Mouse (Mus musculus): ENCODE measurements at regions not wholly inside any gene's neighbourhood (a gene's known extent, or its start where the extent isn't known, plus 50 kb on each side); places are given as distances from the start of the nearest gene placed in this dataset.

DNA sequence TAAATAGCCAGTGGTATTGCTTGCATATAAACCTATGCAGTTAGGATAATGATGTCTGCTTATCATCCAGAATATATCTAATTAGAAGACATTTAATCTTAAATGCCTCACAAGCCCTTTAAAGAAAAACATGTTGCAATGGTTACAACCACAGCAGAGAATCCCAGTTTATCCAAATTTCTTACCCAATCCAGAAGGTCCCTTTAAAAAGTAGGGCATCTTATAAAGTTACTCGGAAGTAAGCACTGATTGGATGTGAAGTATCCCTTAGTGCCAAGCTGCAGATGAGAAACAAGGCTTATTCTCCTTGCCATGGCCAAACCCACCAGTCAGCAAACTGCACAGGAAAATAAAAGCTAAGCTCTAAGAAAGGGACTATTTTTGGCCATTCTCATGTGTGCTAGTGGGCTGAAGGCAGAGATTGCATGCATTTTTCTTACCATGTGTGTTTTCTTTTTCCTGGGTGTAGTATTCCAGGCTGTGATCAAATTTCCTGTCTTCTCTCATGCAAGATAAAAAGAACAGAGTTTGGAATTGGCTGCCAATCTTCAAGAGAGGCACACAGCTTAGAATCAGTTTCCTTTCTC, 80.2 kb upstream of the Fat4 start:
- DNase-seq (ENCODE audit: low read depth, low spot score): no peak
- in situ Hi-C loops (cut with MboI; ENCODE audit: low sequenced_read_pairs in 2 of 2, unreplicated experiment in 2 of 2): no loop called here
- TF ChIP-seq ZC3H11A (IDR thresholded peaks at IDR 0.05; ENCODE audit: borderline replicate concordance, low read depth, low read length) (no peak), MAFK (IDR thresholded peaks at IDR 0.05; ENCODE audit: insufficient read depth, low read depth, low read length) (no peak), HCFC1 (IDR thresholded peaks at IDR 0.05; ENCODE audit: borderline replicate concordance, insufficient read depth, low read length) (no peak), CHD2 (IDR thresholded peaks at IDR 0.05; ENCODE audit: low read depth, low read length) (no peak), ZNF384 (IDR thresholded peaks at IDR 0.05; ENCODE audit: low read depth, low read length) (no peak)

DNA sequence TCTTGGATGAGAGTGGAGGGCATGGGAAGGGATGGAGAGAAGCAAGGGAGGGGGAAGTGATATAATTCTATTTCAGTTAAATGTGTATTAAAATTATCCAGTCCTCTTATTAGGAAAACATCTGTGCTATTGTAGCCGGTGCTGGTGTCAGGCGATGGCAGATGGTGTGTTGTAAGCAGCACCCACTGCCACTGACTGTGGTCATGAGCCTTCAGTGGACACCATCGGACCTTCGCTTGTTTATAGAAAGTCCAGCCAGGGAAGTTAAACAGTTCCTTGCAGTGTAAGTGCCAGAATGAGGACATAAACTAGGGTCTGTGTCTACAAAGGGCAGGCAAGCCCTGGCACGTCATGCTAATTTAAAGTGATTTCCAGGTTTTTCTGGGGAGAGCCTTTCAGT, 80.7 kb upstream of the Fat4 start:
- DNase-seq (ENCODE audit: low read depth, low spot score): no peak
- Histone ChIP-seq H3K4me3 (ENCODE audit: insufficient read depth in 1 of 2, low read depth in 1 of 2, low read length in 2 of 2, poor library complexity in 1 of 2, severe bottlenecking in 1 of 2) (no peak overlapping the region), H3K27ac (ENCODE audit: insufficient read depth, low read depth, low read length, poor library complexity, severe bottlenecking) (no peak overlapping the region), H3K4me1 (ENCODE audit: control insufficient read depth in 2 of 2, insufficient read depth in 2 of 2, low read length in 2 of 2, poor library complexity in 1 of 2) (no peaks in the 10 kb centered on the region), H3K9ac (ENCODE audit: insufficient read depth, low read depth, low read length, poor library complexity, severe bottlenecking) (no peak overlapping the region), H3K36me3 (ENCODE audit: control insufficient read depth, insufficient read depth, low read length, poor library complexity, severe bottlenecking) (no peaks in the 10 kb centered on the region), H3K9me3 (ENCODE audit: control insufficient read depth, insufficient read depth, low read depth, low read length) (no peaks in the 10 kb centered on the region)
- in situ Hi-C loops (cut with MboI; ENCODE audit: low sequenced_read_pairs in 2 of 2, unreplicated experiment in 2 of 2): no loop called here
- TF ChIP-seq ZC3H11A (IDR thresholded peaks at IDR 0.05; ENCODE audit: borderline replicate concordance, low read depth, low read length) (no peak), HCFC1 (IDR thresholded peaks at IDR 0.05; ENCODE audit: borderline replicate concordance, insufficient read depth, low read length) (no peak), MAFK (IDR thresholded peaks at IDR 0.05; ENCODE audit: insufficient read depth, low read depth, low read length) (no peak), ZNF384 (IDR thresholded peaks at IDR 0.05; ENCODE audit: low read depth, low read length) (no peak)

More for the DNA sequence above, 80.2 kb upstream of the Fat4 start:
- no peak overlapping the region for H3K9ac ChIP-seq (ENCODE audit: insufficient read depth, low read depth, low read length, poor library complexity, severe bottlenecking)
- H3K4me3 ChIP-seq (ENCODE audit: insufficient read depth in 1 of 2, low read depth in 1 of 2, low read length in 2 of 2, poor library complexity in 1 of 2, severe bottlenecking in 1 of 2): no peak overlapping the region
- H3K9me3 ChIP-seq (ENCODE audit: control insufficient read depth, insufficient read depth, low read depth, low read length): no peaks in the 10 kb centered on the region
- H3K27ac ChIP-seq (ENCODE audit: insufficient read depth, low read depth, low read length, poor library complexity, severe bottlenecking): no peak overlapping the region
- no peaks in the 10 kb centered on the region for H3K36me3 ChIP-seq (ENCODE audit: control insufficient read depth, insufficient read depth, low read length, poor library complexity, severe bottlenecking)
- H3K4me1 ChIP-seq (ENCODE audit: control insufficient read depth in 2 of 2, insufficient read depth in 2 of 2, low read length in 2 of 2, poor library complexity in 1 of 2): no peaks in the 10 kb centered on the region

DNA sequence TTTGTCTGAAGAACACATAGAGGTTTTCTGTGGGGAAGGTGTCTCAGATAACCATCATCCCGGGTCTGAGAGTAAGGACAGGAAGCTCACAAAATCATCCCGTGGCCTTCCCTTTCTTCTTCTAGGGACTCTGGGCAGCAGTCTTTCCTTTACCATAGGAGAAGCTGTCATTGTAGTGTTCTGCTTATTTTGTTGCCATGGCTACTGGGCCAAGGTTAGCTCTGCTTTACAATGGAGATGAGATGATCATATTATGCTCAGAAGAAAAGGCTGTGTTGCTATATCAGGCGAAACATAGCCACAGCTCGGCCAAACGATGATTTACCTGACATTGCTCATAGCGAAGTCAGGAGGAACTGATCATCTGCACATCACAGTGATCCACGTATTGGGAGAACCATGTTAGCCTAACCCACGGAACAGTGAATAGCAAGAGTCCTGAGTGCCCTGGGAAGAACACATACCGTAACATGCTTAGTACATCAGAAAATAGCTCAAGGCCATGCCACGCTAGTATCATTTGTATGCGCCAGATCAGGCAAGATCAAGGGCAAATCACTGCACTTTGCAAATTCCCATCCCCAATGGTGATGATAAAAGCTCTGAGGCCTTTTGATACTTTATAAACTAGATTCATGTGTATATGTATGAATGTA, 91.0 kb upstream of the Fat4 start:
- no peak for DNase-seq (ENCODE audit: low read depth, low spot score)
- no peaks in the 10 kb centered on the region for H3K4me1 ChIP-seq (ENCODE audit: control insufficient read depth in 2 of 2, insufficient read depth in 2 of 2, low read length in 2 of 2, poor library complexity in 1 of 2)
- H3K36me3 ChIP-seq (ENCODE audit: control insufficient read depth, insufficient read depth, low read length, poor library complexity, severe bottlenecking): no peaks in the 10 kb centered on the region
- no peak overlapping the region for H3K27ac ChIP-seq (ENCODE audit: insufficient read depth, low read depth, low read length, poor library complexity, severe bottlenecking)
- H3K9me3 ChIP-seq (ENCODE audit: control insufficient read depth, insufficient read depth, low read depth, low read length): no peaks in the 10 kb centered on the region
- TF ChIP-seq ZC3H11A (IDR thresholded peaks at IDR 0.05; ENCODE audit: borderline replicate concordance, low read depth, low read length) (no peak), ZNF384 (IDR thresholded peaks at IDR 0.05; ENCODE audit: low read depth, low read length) (no peak), MAFK (IDR thresholded peaks at IDR 0.05; ENCODE audit: insufficient read depth, low read depth, low read length) (no peak), HCFC1 (IDR thresholded peaks at IDR 0.05; ENCODE audit: borderline replicate concordance, insufficient read depth, low read length) (no peak)
- H3K9ac ChIP-seq (ENCODE audit: insufficient read depth, low read depth, low read length, poor library complexity, severe bottlenecking): no peak overlapping the region
- in situ Hi-C loops (cut with MboI; ENCODE audit: low sequenced_read_pairs in 2 of 2, unreplicated experiment in 2 of 2): no loop called here
- no peak overlapping the region for H3K4me3 ChIP-seq (ENCODE audit: insufficient read depth in 1 of 2, low read depth in 1 of 2, low read length in 2 of 2, poor library complexity in 1 of 2, severe bottlenecking in 1 of 2)

DNA sequence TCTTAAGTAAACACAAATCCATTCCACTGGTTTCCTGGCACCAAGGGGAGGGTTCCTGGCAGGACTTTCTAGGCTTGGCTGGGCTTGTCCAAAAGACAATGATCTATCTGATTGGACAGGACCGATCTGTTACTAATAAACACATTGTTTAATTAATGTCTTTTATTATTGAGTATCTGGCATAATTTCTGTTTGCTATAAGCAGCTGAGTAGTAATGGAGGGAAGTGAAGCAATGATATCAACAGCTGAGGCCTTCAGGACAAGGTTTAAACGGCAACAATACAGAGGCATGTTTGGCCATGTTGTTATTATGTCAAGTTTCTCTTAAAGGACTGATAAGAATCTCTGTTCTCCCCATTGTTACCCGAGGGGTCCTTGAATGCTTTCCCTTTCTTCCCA, 93.5 kb upstream of the Fat4 start:
- Histone ChIP-seq H3K4me3 (ENCODE audit: insufficient read depth in 1 of 2, low read depth in 1 of 2, low read length in 2 of 2, poor library complexity in 1 of 2, severe bottlenecking in 1 of 2) (no peak overlapping the region), H3K9me3 (ENCODE audit: control insufficient read depth, insufficient read depth, low read depth, low read length) (no peaks in the 10 kb centered on the region), H3K9ac (ENCODE audit: insufficient read depth, low read depth, low read length, poor library complexity, severe bottlenecking) (no peak overlapping the region), H3K4me1 (ENCODE audit: control insufficient read depth in 2 of 2, insufficient read depth in 2 of 2, low read length in 2 of 2, poor library complexity in 1 of 2) (no peaks in the 10 kb centered on the region), H3K27ac (ENCODE audit: insufficient read depth, low read depth, low read length, poor library complexity, severe bottlenecking) (no peak overlapping the region), H3K36me3 (ENCODE audit: control insufficient read depth, insufficient read depth, low read length, poor library complexity, severe bottlenecking) (no peaks in the 10 kb centered on the region)
- in situ Hi-C loops (cut with MboI; ENCODE audit: low sequenced_read_pairs in 2 of 2, unreplicated experiment in 2 of 2): no loop called here
- DNase-seq (ENCODE audit: low read depth, low spot score): no peak
- TF ChIP-seq MAFK (IDR thresholded peaks at IDR 0.05; ENCODE audit: insufficient read depth, low read depth, low read length) (no peak), ZNF384 (IDR thresholded peaks at IDR 0.05; ENCODE audit: low read depth, low read length) (no peak), ZC3H11A (IDR thresholded peaks at IDR 0.05; ENCODE audit: borderline replicate concordance, low read depth, low read length) (no peak), HCFC1 (IDR thresholded peaks at IDR 0.05; ENCODE audit: borderline replicate concordance, insufficient read depth, low read length) (no peak), CHD2 (IDR thresholded peaks at IDR 0.05; ENCODE audit: low read depth, low read length) (no peak)
